In genomic region chr3:108257831-108258500, GRCm38 (mm10) we compare ENCODE assay signal across 8 mouse cellular contexts. TPM values are rescaled to one million over a fixed set of nuclear protein-coding genes. Genes with fewer than 3 reads are reported as not detected.
DNase-seq lines count a peak whose midpoint lies in the region; ATAC-seq lines count a peak whose summit lies in the region.

No protein-coding gene starts in this region.

- no peaks in the 10 kb centered on the region for H3K27me3 ChIP-seq in erythroblast, embryonic 14.5 days (ENCODE audit: control insufficient read depth)
- H3K27me3 ChIP-seq in forebrain, embryonic 11.5 days (ENCODE audit: control insufficient read depth, insufficient read depth, low read length) = no peaks in the 10 kb centered on the region
- H3K27me3 ChIP-seq in liver, embryonic 13.5 days = no peaks in the 10 kb centered on the region

- no peak overlapping the region for H3K27ac ChIP-seq in forebrain, embryonic 11.5 days (ENCODE audit: low read depth, low read length)
- peak overlapping the region; percentile 89 for H3K27ac ChIP-seq in liver, embryonic 13.5 days

- WGBS in forebrain, embryonic 11.5 days = 81% methylated on average over 3 of the region's 3 CpGs
- 25% methylated on average over 3 of the region's 3 CpGs for WGBS in liver, embryonic 13.5 days (ENCODE audit: insufficient replicate concordance)

- H3K36me3 ChIP-seq in erythroblast, embryonic 14.5 days (ENCODE audit: control insufficient read depth) = peaks cover 20% of the 10 kb centered on the region
- no peaks in the 10 kb centered on the region; the same call in 1 of the 2 replicates for H3K36me3 ChIP-seq in forebrain, embryonic 11.5 days (ENCODE audit: control insufficient read depth, insufficient read depth, low read length)
- H3K36me3 ChIP-seq in liver, embryonic 13.5 days = peaks cover 13% of the 10 kb centered on the region

- H3K4me3 ChIP-seq in erythroblast, embryonic 14.5 days (replicated peaks) = peak overlapping the region; percentile 92
- peak overlapping the region; percentile 99 for H3K4me3 ChIP-seq in forebrain, embryonic 11.5 days (ENCODE audit: low read depth, low read length)
- H3K4me3 ChIP-seq in liver, embryonic 13.5 days (replicated peaks) = peak overlapping the region; percentile 91

- peaks cover 26% of the 10 kb centered on the region for H3K4me1 ChIP-seq in erythroblast, embryonic 14.5 days (ENCODE audit: control insufficient read depth)
- peaks cover 4% of the 10 kb centered on the region; the same call in 1 of the 2 replicates for H3K4me1 ChIP-seq in forebrain, embryonic 11.5 days (replicated peaks; ENCODE audit: control insufficient read depth, insufficient read depth, low read length)
- H3K4me1 ChIP-seq in liver, embryonic 13.5 days (replicated peaks) = peaks cover 33% of the 10 kb centered on the region

- peak overlapping the region; percentile 87 for H3K9ac ChIP-seq in forebrain, embryonic 11.5 days (ENCODE audit: low read length)
- H3K9ac ChIP-seq in liver, embryonic 13.5 days = peak overlapping the region; percentile 93

- no peaks in the 10 kb centered on the region for H3K9me3 ChIP-seq in erythroblast, embryonic 14.5 days (ENCODE audit: control insufficient read depth, low read length)
- no peaks in the 10 kb centered on the region for H3K9me3 ChIP-seq in forebrain, embryonic 11.5 days (ENCODE audit: control insufficient read depth, low read length)
- H3K9me3 ChIP-seq in liver, embryonic 13.5 days (replicated peaks) = no peaks in the 10 kb centered on the region

- no peak for ATAC-seq in erythroblast, adult 5-6 weeks (replicated peaks; ENCODE audit: low FRiP score, poor library complexity, severe bottlenecking)
- no peak for ATAC-seq in forebrain, embryonic 11.5 days (replicated peaks; ENCODE audit: low FRiP score)
- ATAC-seq in liver, embryonic 13.5 days (ENCODE audit: low read depth) = no peak

- H3K4me2 ChIP-seq in forebrain, embryonic 11.5 days (ENCODE audit: low read depth, low read length, severe bottlenecking) = peak overlapping the region; percentile 87
- H3K4me2 ChIP-seq in liver, embryonic 13.5 days = peak overlapping the region; percentile 72

- DNase-seq in 416B (ENCODE audit: low read depth) = peak; percentile 51
- no peak for DNase-seq in forebrain, embryonic 11.5 days (ENCODE audit: low spot score)
- no peak for DNase-seq in liver, embryonic 13.5 days
- DNase-seq in natural killer cell, adult 2 months (ENCODE audit: low spot score in 2 of 2) = no peak
- no peak for DNase-seq in left cerebral cortex, adult 11 months (ENCODE audit: low spot score)
- DNase-seq in frontal cortex, postnatal 14 days (ENCODE audit: low spot score in 2 of 2) = no peak

RNA-seq across cellular contexts. Expression of gene Psma5, which starts 1.2 kb away (rescaled TPM):
- 0.21 and 0.71 TPM in 2 replicates for polyA plus RNA-seq in erythroblast, embryonic 14.5 days (2012)
- total RNA-seq in erythroblast, adult 5-6 weeks (2015; ENCODE audit: low replicate concordance) = 39.8 and 54.5 TPM in 2 replicates
- total RNA-seq in erythroblast, adult 5-6 weeks (2017; ENCODE audit: low replicate concordance) = 49.6 and 55.6 TPM in 2 replicates
- 277 and 297 TPM in 2 replicates for polyA plus RNA-seq in forebrain, embryonic 11.5 days (2014; fragmentation: Nextera tagmentation; extraction: Ambion mirVana)
- 224 and 238 TPM in 2 replicates for polyA plus RNA-seq in liver, embryonic 13.5 days (2015; fragmentation: Nextera tagmentation; extraction: Ambion mirVana)

RNA-seq across cellular contexts. Expression of gene Sort1, which starts 25.9 kb away (rescaled TPM):
- 0.01 TPM in 2 replicates for polyA plus RNA-seq in erythroblast, embryonic 14.5 days (2012)
- 16.7 and 20.3 TPM in 2 replicates for total RNA-seq in erythroblast, adult 5-6 weeks (2015; ENCODE audit: low replicate concordance)
- total RNA-seq in erythroblast, adult 5-6 weeks (2017; ENCODE audit: low replicate concordance) = 12.4 and 18.3 TPM in 2 replicates
- 28.9 and 31.3 TPM in 2 replicates for polyA plus RNA-seq in forebrain, embryonic 11.5 days (2014; fragmentation: Nextera tagmentation; extraction: Ambion mirVana)
- polyA plus RNA-seq in liver, embryonic 13.5 days (2015; fragmentation: Nextera tagmentation; extraction: Ambion mirVana) = 2.6 and 2.8 TPM in 2 replicates

RNA-seq across cellular contexts. Expression of gene Sypl2, which starts 31.5 kb away (rescaled TPM):
- polyA plus RNA-seq in erythroblast, embryonic 14.5 days (2012) = not detected in 2 replicates
- total RNA-seq in erythroblast, adult 5-6 weeks (2015; ENCODE audit: low replicate concordance) = not detected in 2 replicates
- not detected in 2 replicates for total RNA-seq in erythroblast, adult 5-6 weeks (2017; ENCODE audit: low replicate concordance)
- 2.3 and 3.5 TPM in 2 replicates for polyA plus RNA-seq in forebrain, embryonic 11.5 days (2014; fragmentation: Nextera tagmentation; extraction: Ambion mirVana)
- 0.05 and 0.07 TPM in 2 replicates for polyA plus RNA-seq in liver, embryonic 13.5 days (2015; fragmentation: Nextera tagmentation; extraction: Ambion mirVana)

RNA-seq across cellular contexts. Expression of gene Atxn7l2, which starts 47.2 kb away (rescaled TPM):
- 0.55 and 0.90 TPM in 2 replicates for polyA plus RNA-seq in erythroblast, embryonic 14.5 days (2012)
- 0.58 and 0.84 TPM in 2 replicates for total RNA-seq in erythroblast, adult 5-6 weeks (2015; ENCODE audit: low replicate concordance)
- total RNA-seq in erythroblast, adult 5-6 weeks (2017; ENCODE audit: low replicate concordance) = 0.56 and 1.4 TPM in 2 replicates
- polyA plus RNA-seq in forebrain, embryonic 11.5 days (2014; fragmentation: Nextera tagmentation; extraction: Ambion mirVana) = 22.3 and 24.3 TPM in 2 replicates
- polyA plus RNA-seq in liver, embryonic 13.5 days (2015; fragmentation: Nextera tagmentation; extraction: Ambion mirVana) = 3.1 and 3.3 TPM in 2 replicates

RNA-seq across cellular contexts. Expression of gene Cyb561d1, which starts 57.0 kb away (rescaled TPM):
- polyA plus RNA-seq in erythroblast, embryonic 14.5 days (2012) = 0.33 and 0.34 TPM in 2 replicates
- total RNA-seq in erythroblast, adult 5-6 weeks (2015; ENCODE audit: low replicate concordance) = 0.63 and 1.3 TPM in 2 replicates
- total RNA-seq in erythroblast, adult 5-6 weeks (2017; ENCODE audit: low replicate concordance) = 1.1 and 1.7 TPM in 2 replicates
- polyA plus RNA-seq in forebrain, embryonic 11.5 days (2014; fragmentation: Nextera tagmentation; extraction: Ambion mirVana) = 3.1 and 3.2 TPM in 2 replicates
- polyA plus RNA-seq in liver, embryonic 13.5 days (2015; fragmentation: Nextera tagmentation; extraction: Ambion mirVana) = 1.7 and 2.0 TPM in 2 replicates

Comparison
In these comparisons a context has a peak if more than half of its experiments do, and no peak if none do; other contexts are left out.
1. RNA of gene Psma5, which starts 1.2 kb away (polyA plus RNA-seq): 277 to 297 TPM in forebrain, embryonic 11.5 days and 224 to 238 TPM in liver, embryonic 13.5 days; 0.21 to 0.71 TPM in erythroblast, embryonic 14.5 days; every median in the first group is over 100 times any median in the second.
2. Peak in every context shown above with its lines, with median percentiles within 50 percentile points of each other: H3K4me3 ChIP-seq.